Mouse (Mus musculus) brain, adult 2 months (tissue): ENCODE data around the gene Cyb5d1.

Source experiments
- DNase-seq: peaks from one replicate; pipeline ENCODE4 v3.0.0; 2011; ENCODE audit warnings: low read depth, low spot score

The Cyb5d1 gene

GRCm38 (mm10) chr11:69379600-69379999, 15.8 kb downstream of the Cyb5d1 start:
- DNase-seq: no peak

GRCm38 (mm10) chr11:69377766-69378165, 17.7 kb downstream of the Cyb5d1 start:
- DNase-seq: no peak

GRCm38 (mm10) chr11:69375646-69376045, 19.8 kb downstream of the Cyb5d1 start:
- no peak for DNase-seq

- no peak for DNase-seq
Measured at GRCm38 (mm10) chr11:69373223-69373965, 22.0 kb downstream of the Cyb5d1 start.

GRCm38 (mm10) chr11:69372780-69373170, 22.7 kb downstream of the Cyb5d1 start:
- DNase-seq: peak; percentile 12

GRCm38 (mm10) chr11:69372056-69372779, 23.2 kb downstream of the Cyb5d1 start:
- peak; percentile 97 for DNase-seq

GRCm38 (mm10) chr11:69371601-69372000, 23.8 kb downstream of the Cyb5d1 start:
- no peak for DNase-seq

- DNase-seq: no peak
Measured at GRCm38 (mm10) chr11:69370817-69371215, 24.6 kb downstream of the Cyb5d1 start.

GRCm38 (mm10) chr11:69369990-69370816, 25.2 kb downstream of the Cyb5d1 start:
- DNase-seq: no peak

- peak; percentile 27 for DNase-seq
Measured at GRCm38 (mm10) chr11:69369215-69369989, 26.0 kb downstream of the Cyb5d1 start, which contains the start of gene Chd3. Gene Chd3 (minus strand): TSS chr11:69369406.

- peak; percentile 36 for DNase-seq
Measured at GRCm38 (mm10) chr11:69368356-69369214, 26.8 kb downstream of the Cyb5d1 start.

- DNase-seq: peak; percentile 24
Measured at GRCm38 (mm10) chr11:69367616-69368355, 27.6 kb downstream of the Cyb5d1 start.

GRCm38 (mm10) chr11:69366855-69367615, 28.4 kb downstream of the Cyb5d1 start:
- DNase-seq: peak; percentile 75

GRCm38 (mm10) chr11:69366157-69366854, 29.1 kb downstream of the Cyb5d1 start:
- peak; percentile 97 for DNase-seq

- no peak for DNase-seq
Measured at GRCm38 (mm10) chr11:69365722-69366121, 29.7 kb downstream of the Cyb5d1 start.

- DNase-seq: peak; percentile 96
Measured at GRCm38 (mm10) chr11:69364910-69365309, 30.5 kb downstream of the Cyb5d1 start.

GRCm38 (mm10) chr11:69364376-69364775, 31.1 kb downstream of the Cyb5d1 start:
- no peak for DNase-seq

GRCm38 (mm10) chr11:69362479-69362878, 33.0 kb downstream of the Cyb5d1 start:
- DNase-seq: no peak
